Comparison of ENCODE assay signal across 15 mouse cellular contexts in the genomic region with DNA sequence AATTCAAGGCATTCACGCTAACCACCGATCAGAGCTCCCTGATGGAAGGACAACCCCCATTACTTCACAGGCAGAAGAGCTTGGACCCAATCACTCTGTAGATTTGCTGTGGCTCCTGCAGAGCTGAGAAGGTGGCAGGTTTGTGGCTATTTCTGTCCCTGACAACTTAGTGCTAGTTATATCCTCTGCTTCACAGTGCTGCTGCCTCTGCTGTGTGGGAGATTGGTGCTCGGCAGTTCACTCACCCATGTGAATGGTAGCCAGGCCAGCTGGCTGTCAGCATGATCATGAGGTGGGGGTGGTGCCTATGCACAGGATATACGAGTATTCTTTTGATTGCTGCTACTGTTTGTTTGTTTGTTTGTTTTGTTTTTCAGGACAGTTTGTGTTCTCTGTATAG.
A peak's percentile ranks its signal among the peaks of the same experiment; 100 is the strongest.
DNase-seq lines count a peak whose midpoint lies in the region; ATAC-seq and TF ChIP-seq lines count a peak whose summit lies in the region.
"Had no signal": no experiment of that assay in that cellular context is flagged by ENCODE, and none has a peak within 500 bp of the region (broad histone marks: within the 10 kb centered on the region; RNA-seq: fewer than 3 reads in every experiment).

No protein-coding gene starts in this region.

- TF ChIP-seq POLR2A in myocyte (IDR thresholded peaks at IDR 0.05; ENCODE audit: insufficient read length, low read depth), result no peak

- no peaks in the 10 kb centered on the region for H3K36me3 ChIP-seq in heart, embryonic 10.5 days
- H3K36me3 ChIP-seq in kidney, embryonic 15.5 days, result no peaks in the 10 kb centered on the region
- H3K36me3 ChIP-seq in myocyte (ENCODE audit: control insufficient read depth, insufficient read depth), result no peaks in the 10 kb centered on the region
- H3K36me3 ChIP-seq: limb, embryonic 13.5 days; lung, embryonic 15.5 days; neural tube, embryonic 13.5 days had no signal

- H3K4me2 ChIP-seq in kidney, embryonic 15.5 days, result no peak overlapping the region
- H3K4me2 ChIP-seq in myocyte (ENCODE audit: low read depth), result peak overlapping the region; percentile 24
- H3K4me2 ChIP-seq: forebrain, embryonic 13.5 days; limb, embryonic 13.5 days; lung, embryonic 15.5 days; midbrain, embryonic 11.5 days; neural tube, embryonic 13.5 days had no signal

- no peak overlapping the region for H3ac ChIP-seq in myocyte (ENCODE audit: control insufficient read depth, insufficient read length)

- 0 out of 2 replicates have a peak, but pooled peaks have one; percentile 62 for ATAC-seq in kidney, embryonic 15.5 days (replicated peaks; ENCODE audit: low FRiP score)
- ATAC-seq: forebrain, embryonic 13.5 days had no signal

- no peak overlapping the region for H3K9ac ChIP-seq in kidney, embryonic 15.5 days
- H3K9ac ChIP-seq: forebrain, embryonic 13.5 days; limb, embryonic 13.5 days; lung, embryonic 15.5 days; neural tube, embryonic 13.5 days had no signal

- 21% methylated on average over 4 of the region's 4 CpGs for WGBS in heart, embryonic 10.5 days
- WGBS in kidney, embryonic 15.5 days, result 23% methylated on average over 4 of the region's 4 CpGs

- no peaks in the 10 kb centered on the region for H3K79me2 ChIP-seq in myocyte (ENCODE audit: control insufficient read depth, insufficient read depth)

- H3K9me3 ChIP-seq in heart, embryonic 10.5 days, result no peaks in the 10 kb centered on the region
- no peaks in the 10 kb centered on the region for H3K9me3 ChIP-seq in kidney, embryonic 15.5 days (replicated peaks)
- H3K9me3 ChIP-seq: forebrain, embryonic 13.5 days; limb, embryonic 13.5 days; lung, embryonic 15.5 days; neural tube, embryonic 13.5 days had no signal

- peak overlapping the region; percentile 78 for H3K27ac ChIP-seq in heart, embryonic 10.5 days
- H3K27ac ChIP-seq in kidney, embryonic 15.5 days, result no peak overlapping the region
- H3K27ac ChIP-seq: forebrain, embryonic 13.5 days; limb, embryonic 13.5 days; lung, embryonic 15.5 days; neural tube, embryonic 13.5 days had no signal

- peak overlapping the region; percentile 27 for H3K4me3 ChIP-seq in heart, embryonic 10.5 days
- no peak overlapping the region for H3K4me3 ChIP-seq in kidney, embryonic 15.5 days (replicated peaks)
- no peak overlapping the region for H3K4me3 ChIP-seq in myocyte
- H3K4me3 ChIP-seq: forebrain, embryonic 13.5 days; limb, embryonic 13.5 days; lung, embryonic 15.5 days; neural tube, embryonic 13.5 days had no signal

- no peaks in the 10 kb centered on the region for H3K27me3 ChIP-seq in heart, embryonic 10.5 days (ENCODE audit: insufficient read depth, poor library complexity, severe bottlenecking)
- H3K27me3 ChIP-seq in kidney, embryonic 15.5 days, result no peaks in the 10 kb centered on the region; the same call in 1 of the 2 replicates
- H3K27me3 ChIP-seq in myocyte (ENCODE audit: control insufficient read depth, insufficient read depth, insufficient read length), result no peaks in the 10 kb centered on the region
- H3K27me3 ChIP-seq: forebrain, embryonic 13.5 days; limb, embryonic 13.5 days; lung, embryonic 15.5 days; neural tube, embryonic 13.5 days had no signal

- peak; percentile 49 for DNase-seq in kidney, adult 9 months
- no peak for DNase-seq in kidney, adult 11 months
- peak; percentile 84 for DNase-seq in heart, embryonic 10.5 days (ENCODE audit: low spot score)
- no peak for DNase-seq in lung, postnatal 14 days
- no peak for DNase-seq in spleen, postnatal 4 days (ENCODE audit: low spot score in 2 of 2)
- DNase-seq: adrenal gland, postnatal 10 days; cerebellum, adult 18-20 months; spleen, adult 18-20 months had no signal

- H3K4me1 ChIP-seq in heart, embryonic 10.5 days, result peaks cover 38% of the 10 kb centered on the region
- peaks cover 17% of the 10 kb centered on the region for H3K4me1 ChIP-seq in kidney, embryonic 15.5 days
- H3K4me1 ChIP-seq: forebrain, embryonic 13.5 days; neural tube, embryonic 13.5 days had no signal

TF ChIP-seq in myocyte, 11 proteins besides CTCF, POLR2A, EP300 and RAD21:
- no peak for TF ChIP-seq POLR2AphosphoS2 (IDR thresholded peaks at IDR 0.05; ENCODE audit: insufficient read length, low read depth)
- TF ChIP-seq TCF3 (IDR thresholded peaks at IDR 0.05; ENCODE audit: insufficient read length, low read depth), result no peak
- TF ChIP-seq USF1 (IDR thresholded peaks at IDR 0.05; ENCODE audit: low read depth), result no peak
- TF ChIP-seq TCF12 (IDR thresholded peaks at IDR 0.05; ENCODE audit: insufficient read depth, poor library complexity, severe bottlenecking), result no peak
- no peak for TF ChIP-seq REST (IDR thresholded peaks at IDR 0.05; ENCODE audit: insufficient read depth, insufficient read length)
- no peak for TF ChIP-seq CEBPB (IDR thresholded peaks at IDR 0.05; ENCODE audit: insufficient read depth, poor library complexity, severe bottlenecking)
- no peak for TF ChIP-seq MYOD1 (IDR thresholded peaks at IDR 0.05; ENCODE audit: control insufficient read depth in 1 of 3, insufficient read length in 2 of 3, low read depth in 2 of 3)
- TF ChIP-seq MYOG (IDR thresholded peaks at IDR 0.05; ENCODE audit: control insufficient read depth in 1 of 3, insufficient read depth in 1 of 3, insufficient read length in 2 of 3, low read depth in 2 of 3), result no peak

Comparison
In these comparisons a context has a peak if more than half of its experiments do, and no peak if none do; other contexts are left out.
1. DNase-seq: peak in kidney, adult 9 months (single experiment) and heart, embryonic 10.5 days (single experiment); none in kidney, adult 11 months (single experiment), lung, postnatal 14 days (single experiment) and spleen, postnatal 4 days (0 of 2).